Mouse (Mus musculus): ENCODE measurements at regions not wholly inside any gene's neighbourhood (a gene's known extent, or its start where the extent isn't known, plus 50 kb on each side); places are given as distances from the start of the nearest gene placed in this dataset.

GRCm38 (mm10) chr8:82702044-82702443, 71.9 kb downstream of the Zfp330 start:
- no peaks in the 10 kb centered on the region for H3K36me3 ChIP-seq
- 83% methylated on average over 1 of the region's 1 CpGs for WGBS
- H3K27me3 ChIP-seq (ENCODE audit: insufficient read depth, poor library complexity, severe bottlenecking) = no peaks in the 10 kb centered on the region
- no peaks in the 10 kb centered on the region for H3K9me3 ChIP-seq
- no peak overlapping the region for H3K4me3 ChIP-seq
- no peaks in the 10 kb centered on the region for H3K4me1 ChIP-seq (replicated peaks)
- DNase-seq (ENCODE audit: low spot score) = no peak
- H3K27ac ChIP-seq = no peak overlapping the region

GRCm38 (mm10) chr8:82700471-82700870, 73.5 kb downstream of the Zfp330 start:
- no peak for DNase-seq (ENCODE audit: low spot score)
- Histone ChIP-seq H3K27ac (no peak overlapping the region), H3K4me1 (replicated peaks) (no peaks in the 10 kb centered on the region), H3K9me3 (no peaks in the 10 kb centered on the region), H3K27me3 (ENCODE audit: insufficient read depth, poor library complexity, severe bottlenecking) (no peaks in the 10 kb centered on the region), H3K4me3 (no peak overlapping the region), H3K36me3 (no peaks in the 10 kb centered on the region)
- 88% methylated on average over 1 of the region's 1 CpGs for WGBS

GRCm38 (mm10) chr8:82699221-82699620, 74.7 kb downstream of the Zfp330 start:
- no peaks in the 10 kb centered on the region for H3K36me3 ChIP-seq
- H3K4me1 ChIP-seq (replicated peaks) = no peaks in the 10 kb centered on the region
- DNase-seq (ENCODE audit: low spot score) = no peak
- no peaks in the 10 kb centered on the region for H3K27me3 ChIP-seq (ENCODE audit: insufficient read depth, poor library complexity, severe bottlenecking)
- no peaks in the 10 kb centered on the region for H3K9me3 ChIP-seq
- no peak overlapping the region for H3K4me3 ChIP-seq
- H3K27ac ChIP-seq = no peak overlapping the region
- 77% methylated on average over 2 of the region's 2 CpGs for WGBS

GRCm38 (mm10) chr8:82698071-82698470, 75.9 kb downstream of the Zfp330 start:
- Histone ChIP-seq H3K27ac (no peak overlapping the region), H3K9me3 (no peaks in the 10 kb centered on the region), H3K27me3 (ENCODE audit: insufficient read depth, poor library complexity, severe bottlenecking) (no peaks in the 10 kb centered on the region), H3K36me3 (no peaks in the 10 kb centered on the region), H3K4me3 (no peak overlapping the region), H3K4me1 (replicated peaks) (no peaks in the 10 kb centered on the region)
- WGBS = 75% methylated on average over 2 of the region's 2 CpGs
- no peak for DNase-seq (ENCODE audit: low spot score)

- no peak overlapping the region for H3K4me3 ChIP-seq
- no peak overlapping the region for H3K27ac ChIP-seq
- H3K9me3 ChIP-seq = no peaks in the 10 kb centered on the region
- 75% methylated on average over 3 of the region's 3 CpGs for WGBS
- no peaks in the 10 kb centered on the region for H3K36me3 ChIP-seq
- no peaks in the 10 kb centered on the region for H3K27me3 ChIP-seq (ENCODE audit: insufficient read depth, poor library complexity, severe bottlenecking)
- DNase-seq (ENCODE audit: low spot score) = no peak
- no peaks in the 10 kb centered on the region for H3K4me1 ChIP-seq (replicated peaks)
These were observed 80.9 kb downstream of the Zfp330 start for GRCm38 (mm10) chr8:82693086-82693485.

- Histone ChIP-seq H3K36me3 (no peaks in the 10 kb centered on the region), H3K4me1 (replicated peaks) (no peaks in the 10 kb centered on the region), H3K27ac (no peak overlapping the region), H3K4me3 (no peak overlapping the region), H3K27me3 (ENCODE audit: insufficient read depth, poor library complexity, severe bottlenecking) (no peaks in the 10 kb centered on the region), H3K9me3 (no peaks in the 10 kb centered on the region)
- WGBS = 67% methylated on average over 3 of the region's 3 CpGs
- peak; percentile 22 for DNase-seq (ENCODE audit: low spot score)
These were observed 84.6 kb downstream of the Zfp330 start for GRCm38 (mm10) chr8:82689322-82689721.

- Histone ChIP-seq H3K27me3 (ENCODE audit: insufficient read depth, poor library complexity, severe bottlenecking) (no peaks in the 10 kb centered on the region), H3K36me3 (no peaks in the 10 kb centered on the region), H3K4me3 (no peak overlapping the region), H3K4me1 (replicated peaks) (no peaks in the 10 kb centered on the region), H3K27ac (no peak overlapping the region), H3K9me3 (no peaks in the 10 kb centered on the region)
- 85% methylated on average over 3 of the region's 3 CpGs for WGBS
- no peak for DNase-seq (ENCODE audit: low spot score)
These were observed 88.0 kb downstream of the Zfp330 start for GRCm38 (mm10) chr8:82685966-82686365.

- Histone ChIP-seq H3K4me1 (replicated peaks) (no peaks in the 10 kb centered on the region), H3K27me3 (ENCODE audit: insufficient read depth, poor library complexity, severe bottlenecking) (no peaks in the 10 kb centered on the region), H3K9me3 (no peaks in the 10 kb centered on the region), H3K4me3 (no peak overlapping the region), H3K27ac (no peak overlapping the region), H3K36me3 (no peaks in the 10 kb centered on the region)
- no peak for DNase-seq (ENCODE audit: low spot score)
- 74% methylated on average over 1 of the region's 1 CpGs for WGBS
These were observed 95.2 kb downstream of the Zfp330 start for GRCm38 (mm10) chr8:82678793-82679192.

- no peak overlapping the region for H3K4me3 ChIP-seq
- H3K36me3 ChIP-seq = no peaks in the 10 kb centered on the region
- 90% methylated on average over 3 of the region's 3 CpGs for WGBS
- no peaks in the 10 kb centered on the region for H3K4me1 ChIP-seq (replicated peaks)
- DNase-seq (ENCODE audit: low spot score) = no peak
- no peaks in the 10 kb centered on the region for H3K9me3 ChIP-seq
- H3K27me3 ChIP-seq (ENCODE audit: insufficient read depth, poor library complexity, severe bottlenecking) = no peaks in the 10 kb centered on the region
- H3K27ac ChIP-seq = no peak overlapping the region
These were observed 96.2 kb downstream of the Zfp330 start for GRCm38 (mm10) chr8:82677781-82678180.

GRCm38 (mm10) chr8:82669241-82669640, 104.7 kb downstream of the Zfp330 start:
- DNase-seq (ENCODE audit: low spot score) = no peak
- H3K4me1 ChIP-seq (replicated peaks) = no peaks in the 10 kb centered on the region
- no peaks in the 10 kb centered on the region for H3K27me3 ChIP-seq (ENCODE audit: insufficient read depth, poor library complexity, severe bottlenecking)
- WGBS = 89% methylated on average over 4 of the region's 4 CpGs
- H3K27ac ChIP-seq = no peak overlapping the region
- no peaks in the 10 kb centered on the region for H3K36me3 ChIP-seq
- H3K9me3 ChIP-seq = no peaks in the 10 kb centered on the region
- no peak overlapping the region for H3K4me3 ChIP-seq

- Histone ChIP-seq H3K36me3 (no peaks in the 10 kb centered on the region), H3K4me3 (no peak overlapping the region), H3K4me1 (replicated peaks) (no peaks in the 10 kb centered on the region), H3K9me3 (no peaks in the 10 kb centered on the region), H3K27me3 (ENCODE audit: insufficient read depth, poor library complexity, severe bottlenecking) (no peaks in the 10 kb centered on the region), H3K27ac (no peak overlapping the region)
- DNase-seq (ENCODE audit: low spot score) = no peak
- 91% methylated on average over 4 of the region's 4 CpGs for WGBS
These were observed 108.8 kb downstream of the Zfp330 start for GRCm38 (mm10) chr8:82665131-82665530.

- Histone ChIP-seq H3K36me3 (no peaks in the 10 kb centered on the region), H3K4me3 (no peak overlapping the region), H3K27ac (no peak overlapping the region), H3K9me3 (no peaks in the 10 kb centered on the region), H3K27me3 (ENCODE audit: insufficient read depth, poor library complexity, severe bottlenecking) (no peaks in the 10 kb centered on the region), H3K4me1 (replicated peaks) (no peaks in the 10 kb centered on the region)
- 73% methylated on average over 1 of the region's 1 CpGs for WGBS
- DNase-seq (ENCODE audit: low spot score) = no peak
These were observed 133.5 kb downstream of the Zfp330 start for GRCm38 (mm10) chr8:82640502-82640901.

GRCm38 (mm10) chr8:82630486-82630885, 143.5 kb downstream of the Zfp330 start:
- no peak for DNase-seq (ENCODE audit: low spot score)
- Histone ChIP-seq H3K36me3 (no peaks in the 10 kb centered on the region), H3K4me1 (replicated peaks) (no peaks in the 10 kb centered on the region), H3K9me3 (no peaks in the 10 kb centered on the region), H3K4me3 (no peak overlapping the region), H3K27ac (no peak overlapping the region), H3K27me3 (ENCODE audit: insufficient read depth, poor library complexity, severe bottlenecking) (no peaks in the 10 kb centered on the region)
- 83% methylated on average over 2 of the region's 2 CpGs for WGBS

- Histone ChIP-seq H3K36me3 (no peaks in the 10 kb centered on the region), H3K27me3 (ENCODE audit: insufficient read depth, poor library complexity, severe bottlenecking) (no peaks in the 10 kb centered on the region), H3K4me3 (no peak overlapping the region), H3K4me1 (replicated peaks) (no peaks in the 10 kb centered on the region), H3K9me3 (no peaks in the 10 kb centered on the region), H3K27ac (no peak overlapping the region)
- 86% methylated on average over 6 of the region's 6 CpGs for WGBS
- DNase-seq (ENCODE audit: low spot score) = no peak
These were observed 150.0 kb downstream of the Zfp330 start for GRCm38 (mm10) chr8:82623791-82624431.
